Mouse (Mus musculus): ENCODE measurements around the gene Tgfbr3.

DNA sequence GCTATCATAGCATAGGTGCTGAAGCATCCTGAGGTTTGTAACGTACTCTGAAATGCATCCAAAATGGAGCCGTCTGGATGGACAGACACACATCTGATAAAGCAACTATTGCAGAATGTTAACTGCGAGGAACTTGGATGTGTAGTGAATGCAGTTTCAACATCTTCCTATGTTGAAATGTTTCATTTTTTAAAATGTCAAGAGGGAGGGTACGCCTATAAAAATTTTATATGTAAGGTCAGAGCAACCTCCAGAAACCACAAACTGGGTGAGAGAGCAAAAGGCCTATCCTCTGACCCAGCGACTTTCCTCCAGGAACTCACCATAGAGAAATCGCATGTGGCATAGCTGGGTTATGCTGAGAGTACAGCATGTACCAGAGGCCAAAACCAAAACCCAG lies 70.1 kb downstream of the Tgfbr3 start:
- TF ChIP-seq MYOG (IDR thresholded peaks at IDR 0.05; ENCODE audit: control insufficient read depth in 1 of 3, insufficient read depth in 1 of 3, insufficient read length in 2 of 3, low read depth in 2 of 3) (no peak), POLR2A (IDR thresholded peaks at IDR 0.05; ENCODE audit: insufficient read length, low read depth) (no peak), MAX (IDR thresholded peaks at IDR 0.05; ENCODE audit: low read depth) (no peak), REST (IDR thresholded peaks at IDR 0.05; ENCODE audit: insufficient read depth, insufficient read length) (no peak), TCF12 (IDR thresholded peaks at IDR 0.05; ENCODE audit: insufficient read depth, poor library complexity, severe bottlenecking) (no peak), CEBPB (IDR thresholded peaks at IDR 0.05; ENCODE audit: insufficient read depth, poor library complexity, severe bottlenecking) (no peak), SRF (IDR thresholded peaks at IDR 0.05; ENCODE audit: control insufficient read depth, insufficient read length, low read depth) (no peak), POLR2AphosphoS2 (IDR thresholded peaks at IDR 0.05; ENCODE audit: insufficient read length, low read depth) (no peak), E2F4 (IDR thresholded peaks at IDR 0.05; ENCODE audit: insufficient read depth) (no peak), USF1 (IDR thresholded peaks at IDR 0.05; ENCODE audit: low read depth) (no peak)

Measured in myocyte (in vitro differentiated cells).